Mouse (Mus musculus) testis, adult 2 months (tissue): ENCODE data around the gene Epas1.

Experiments used
- CTCF ChIP-seq: fragments of 200-500 bp; IDR thresholded peaks from 2 replicates; pipeline ENCODE4 v1.5.1; 2012; ENCODE audit warnings: low read depth, mild to moderate bottlenecking, inconsistent platforms, low read length, moderate library complexity; ENCODE audit not compliant: control insufficient read depth, insufficient read depth, insufficient replicate concordance
- POLR2A ChIP-seq: fragments of 200-500 bp; IDR thresholded peaks from 2 replicates; pipeline ENCODE4 v1.6.1; 2012; ENCODE audit warnings: low read depth, mild to moderate bottlenecking, inconsistent platforms, low read length, moderate library complexity; ENCODE audit not compliant: control insufficient read depth

GRCm38 (mm10) chr17:86772929-86773588 is 19.6 kb downstream of the Epas1 start:
- TF ChIP-seq POLR2A: no peak
- TF ChIP-seq CTCF: no peak
